Mouse (Mus musculus) spleen, adult 2 months (tissue): ENCODE data around the gene Kcnk1.

Experiments used
- CTCF ChIP-seq: fragments of 200-500 bp; IDR thresholded peaks from 2 replicates; pipeline ENCODE4 v1.5.1; 2011; ENCODE audit warnings: mild to moderate bottlenecking, inconsistent platforms; ENCODE audit not compliant: insufficient read depth, insufficient read length, insufficient replicate concordance; ENCODE audit errors: extremely low read depth
- POLR2A ChIP-seq: fragments of 200-500 bp; IDR thresholded peaks from 2 replicates; pipeline ENCODE4 v1.6.1; 2011; ENCODE audit warnings: low read depth, low read length, inconsistent platforms

DNA sequence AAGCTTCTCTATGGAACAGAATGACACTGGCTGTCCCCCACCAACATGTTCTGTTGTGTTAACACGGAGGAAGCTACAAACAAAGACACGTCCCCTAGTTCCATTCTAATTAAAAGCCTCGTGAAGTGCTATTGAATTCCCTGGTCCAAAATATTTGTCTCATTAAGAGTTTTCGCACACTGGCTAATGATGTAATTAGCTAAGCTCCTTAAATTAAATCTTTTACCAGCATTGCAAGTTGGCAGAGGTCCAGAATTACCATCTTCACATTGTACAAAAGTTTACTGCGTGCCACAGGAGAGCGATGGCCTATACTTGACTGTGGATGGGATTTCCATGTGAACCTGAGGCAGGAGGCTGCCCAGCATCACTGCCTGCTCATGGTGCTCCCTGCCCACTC is 33.2 kb upstream of the Kcnk1 start:
- no peak for TF ChIP-seq CTCF
- TF ChIP-seq POLR2A: no peak
